Mouse (Mus musculus): ENCODE measurements around the gene D630023F18Rik. TPM values are rescaled to one million over a fixed set of nuclear protein-coding genes. Genes with fewer than 3 reads are reported as not detected.
A peak's percentile ranks its signal among the peaks of the same experiment; 100 is the strongest.

Gene D630023F18Rik
- polyA plus RNA-seq, 1 experiment from 2014 or later, result 0.64 TPM

GRCm38 (mm10) chr1:65103273-65103672 lies 19.7 kb downstream of the D630023F18Rik start, which contains the start of gene Cryga:
Gene Cryga (minus strand): TSS chr1:65103373.
- DNase-seq (ENCODE audit: low spot score), result no peak
- no peak within 1 kb of the TSS for H3K9ac ChIP-seq (ENCODE audit: low read depth, low read length)
- no peaks in the 10 kb centered on the region for H3K9me3 ChIP-seq (ENCODE audit: control insufficient read depth, low read length)
- ATAC-seq (ENCODE audit: low read depth), result no peak
- no peaks in the 10 kb centered on the region for H3K36me3 ChIP-seq (ENCODE audit: control insufficient read depth, insufficient read depth, low read length)
- WGBS, result 90% methylated on average over 11 of the region's 11 CpGs
- H3K4me3 ChIP-seq (ENCODE audit: low read depth, low read length), result no peak within 1 kb of the TSS
- H3K27ac ChIP-seq (replicated peaks; ENCODE audit: low read depth, low read length), result no peak within 1 kb of the TSS
- H3K4me1 ChIP-seq (ENCODE audit: control insufficient read depth, insufficient read depth, low read length), result no peaks in the 10 kb centered on the region
- H3K4me2 ChIP-seq (ENCODE audit: low read depth, low read length), result no peak within 1 kb of the TSS
- no peaks in the 10 kb centered on the region for H3K27me3 ChIP-seq (replicated peaks; ENCODE audit: control insufficient read depth, insufficient read depth, low read length)

- no peaks in the 10 kb centered on the region for H3K9me3 ChIP-seq (ENCODE audit: control insufficient read depth, low read length)
- no peak for DNase-seq (ENCODE audit: low spot score)
- H3K9ac ChIP-seq (ENCODE audit: low read depth, low read length), result no peak overlapping the region
- no peak overlapping the region for H3K27ac ChIP-seq (replicated peaks; ENCODE audit: low read depth, low read length)
- ATAC-seq (ENCODE audit: low read depth), result no peak
- no peaks in the 10 kb centered on the region for H3K27me3 ChIP-seq (replicated peaks; ENCODE audit: control insufficient read depth, insufficient read depth, low read length)
- no peak overlapping the region for H3K4me3 ChIP-seq (ENCODE audit: low read depth, low read length)
- H3K36me3 ChIP-seq (ENCODE audit: control insufficient read depth, insufficient read depth, low read length), result no peaks in the 10 kb centered on the region
- no peaks in the 10 kb centered on the region for H3K4me1 ChIP-seq (ENCODE audit: control insufficient read depth, insufficient read depth, low read length)
- H3K4me2 ChIP-seq (ENCODE audit: low read depth, low read length), result no peak overlapping the region
- 74% methylated on average over 3 of the region's 3 CpGs for WGBS
These were observed 26.1 kb downstream of the D630023F18Rik start for GRCm38 (mm10) chr1:65096953-65097352.

- 84% methylated on average over 3 of the region's 3 CpGs for WGBS
- Histone ChIP-seq H3K27ac (replicated peaks; ENCODE audit: low read depth, low read length) (no peak overlapping the region), H3K9ac (ENCODE audit: low read depth, low read length) (no peak overlapping the region), H3K4me3 (ENCODE audit: low read depth, low read length) (no peak overlapping the region), H3K4me2 (ENCODE audit: low read depth, low read length) (no peak overlapping the region), H3K36me3 (ENCODE audit: control insufficient read depth, insufficient read depth, low read length) (no peaks in the 10 kb centered on the region), H3K27me3 (replicated peaks; ENCODE audit: control insufficient read depth, insufficient read depth, low read length) (no peaks in the 10 kb centered on the region), H3K4me1 (ENCODE audit: control insufficient read depth, insufficient read depth, low read length) (no peaks in the 10 kb centered on the region), H3K9me3 (ENCODE audit: control insufficient read depth, low read length) (no peaks in the 10 kb centered on the region)
- DNase-seq (ENCODE audit: low spot score), result no peak
- ATAC-seq (ENCODE audit: low read depth), result no peak
These were observed 31.4 kb downstream of the D630023F18Rik start for GRCm38 (mm10) chr1:65091566-65091965.

GRCm38 (mm10) chr1:65090370-65090769 lies 32.6 kb downstream of the D630023F18Rik start:
- Histone ChIP-seq H3K4me3 (ENCODE audit: low read depth, low read length) (no peak overlapping the region), H3K4me1 (ENCODE audit: control insufficient read depth, insufficient read depth, low read length) (no peaks in the 10 kb centered on the region), H3K4me2 (ENCODE audit: low read depth, low read length) (no peak overlapping the region), H3K9me3 (ENCODE audit: control insufficient read depth, low read length) (no peaks in the 10 kb centered on the region), H3K9ac (ENCODE audit: low read depth, low read length) (no peak overlapping the region), H3K27ac (replicated peaks; ENCODE audit: low read depth, low read length) (no peak overlapping the region), H3K27me3 (replicated peaks; ENCODE audit: control insufficient read depth, insufficient read depth, low read length) (no peaks in the 10 kb centered on the region), H3K36me3 (ENCODE audit: control insufficient read depth, insufficient read depth, low read length) (no peaks in the 10 kb centered on the region)
- no peak for DNase-seq (ENCODE audit: low spot score)
- 62% methylated on average over 2 of the region's 2 CpGs for WGBS
- no peak for ATAC-seq (ENCODE audit: low read depth)

GRCm38 (mm10) chr1:65088567-65089356 lies 34.3 kb downstream of the D630023F18Rik start:
- H3K27ac ChIP-seq (replicated peaks; ENCODE audit: low read depth, low read length), result no peak overlapping the region
- H3K9me3 ChIP-seq (ENCODE audit: control insufficient read depth, low read length), result no peaks in the 10 kb centered on the region
- no peaks in the 10 kb centered on the region for H3K36me3 ChIP-seq (ENCODE audit: control insufficient read depth, insufficient read depth, low read length)
- no peak overlapping the region for H3K4me3 ChIP-seq (ENCODE audit: low read depth, low read length)
- no peaks in the 10 kb centered on the region for H3K4me1 ChIP-seq (ENCODE audit: control insufficient read depth, insufficient read depth, low read length)
- DNase-seq (ENCODE audit: low spot score) (no peak), ATAC-seq (ENCODE audit: low read depth) (no peak)
- 76% methylated on average over 6 of the region's 6 CpGs for WGBS
- H3K9ac ChIP-seq (ENCODE audit: low read depth, low read length), result no peak overlapping the region
- no peak overlapping the region for H3K4me2 ChIP-seq (ENCODE audit: low read depth, low read length)
- no peaks in the 10 kb centered on the region for H3K27me3 ChIP-seq (replicated peaks; ENCODE audit: control insufficient read depth, insufficient read depth, low read length)

- Histone ChIP-seq H3K4me1 (ENCODE audit: control insufficient read depth, insufficient read depth, low read length) (peaks cover 3% of the 10 kb centered on the region; the same call in 1 of the 2 replicates), H3K4me2 (ENCODE audit: low read depth, low read length) (no peak within 1 kb of the TSS)
- WGBS, result 32% methylated on average over 7 of the region's 7 CpGs
These were observed 40.8 kb downstream of the D630023F18Rik start, which contains the start of gene Crygb for GRCm38 (mm10) chr1:65082188-65082587. Gene Crygb (minus strand): TSS chr1:65082288.

GRCm38 (mm10) chr1:65075607-65076006 lies 47.4 kb downstream of the D630023F18Rik start:
- WGBS, result 13% methylated on average over 5 of the region's 5 CpGs
- Histone ChIP-seq H3K9ac (ENCODE audit: low read depth, low read length) (no peak overlapping the region), H3K27ac (replicated peaks; ENCODE audit: low read depth, low read length) (no peak overlapping the region), H3K36me3 (ENCODE audit: control insufficient read depth, insufficient read depth, low read length) (no peaks in the 10 kb centered on the region), H3K27me3 (replicated peaks; ENCODE audit: control insufficient read depth, insufficient read depth, low read length) (no peaks in the 10 kb centered on the region), H3K4me3 (ENCODE audit: low read depth, low read length) (no peak overlapping the region), H3K9me3 (ENCODE audit: control insufficient read depth, low read length) (peaks cover 6% of the 10 kb centered on the region; the same call in 1 of the 2 replicates), H3K4me1 (ENCODE audit: control insufficient read depth, insufficient read depth, low read length) (no peaks in the 10 kb centered on the region), H3K4me2 (ENCODE audit: low read depth, low read length) (no peak overlapping the region)
- ATAC-seq (ENCODE audit: low read depth), result no peak
- DNase-seq (ENCODE audit: low spot score), result peak; percentile 16

More at GRCm38 (mm10) chr1:65082188-65082587, 40.8 kb downstream of the D630023F18Rik start, which contains the start of gene Crygb:
- no peak within 1 kb of the TSS for H3K27ac ChIP-seq (replicated peaks; ENCODE audit: low read depth, low read length)
- no peak within 1 kb of the TSS for H3K4me3 ChIP-seq (ENCODE audit: low read depth, low read length)
- peak; percentile 12 for DNase-seq (ENCODE audit: low spot score)
- no peaks in the 10 kb centered on the region for H3K36me3 ChIP-seq (ENCODE audit: control insufficient read depth, insufficient read depth, low read length)
- no peak within 1 kb of the TSS for H3K9ac ChIP-seq (ENCODE audit: low read depth, low read length)
- no peak for ATAC-seq (ENCODE audit: low read depth)
- no peaks in the 10 kb centered on the region for H3K27me3 ChIP-seq (replicated peaks; ENCODE audit: control insufficient read depth, insufficient read depth, low read length)
- peaks cover 6% of the 10 kb centered on the region; the same call in 1 of the 2 replicates for H3K9me3 ChIP-seq (ENCODE audit: control insufficient read depth, low read length)

GRCm38 (mm10) chr1:65073589-65073988 lies 49.4 kb downstream of the D630023F18Rik start, which contains the start of gene Crygc:
Gene Crygc (minus strand): TSS chr1:65073689.
- H3K9ac ChIP-seq (ENCODE audit: low read depth, low read length), result no peak within 1 kb of the TSS
- ATAC-seq (ENCODE audit: low read depth), result no peak
- H3K36me3 ChIP-seq (ENCODE audit: control insufficient read depth, insufficient read depth, low read length), result no peaks in the 10 kb centered on the region
- no peak within 1 kb of the TSS for H3K4me3 ChIP-seq (ENCODE audit: low read depth, low read length)
- 54% methylated on average over 6 of the region's 6 CpGs for WGBS
- no peaks in the 10 kb centered on the region for H3K27me3 ChIP-seq (replicated peaks; ENCODE audit: control insufficient read depth, insufficient read depth, low read length)
- no peak for DNase-seq (ENCODE audit: low spot score)
- no peaks in the 10 kb centered on the region for H3K4me1 ChIP-seq (ENCODE audit: control insufficient read depth, insufficient read depth, low read length)
- H3K27ac ChIP-seq (replicated peaks; ENCODE audit: low read depth, low read length), result no peak within 1 kb of the TSS
- peaks cover 6% of the 10 kb centered on the region; the same call in 1 of the 2 replicates for H3K9me3 ChIP-seq (ENCODE audit: control insufficient read depth, low read length)
- H3K4me2 ChIP-seq (ENCODE audit: low read depth, low read length), result no peak within 1 kb of the TSS

GRCm38 (mm10) chr1:65067842-65068241 lies 55.2 kb downstream of the D630023F18Rik start:
- Histone ChIP-seq H3K4me2 (ENCODE audit: low read depth, low read length) (no peak overlapping the region), H3K9ac (ENCODE audit: low read depth, low read length) (no peak overlapping the region), H3K27ac (replicated peaks; ENCODE audit: low read depth, low read length) (no peak overlapping the region), H3K36me3 (ENCODE audit: control insufficient read depth, insufficient read depth, low read length) (no peaks in the 10 kb centered on the region), H3K4me1 (ENCODE audit: control insufficient read depth, insufficient read depth, low read length) (no peaks in the 10 kb centered on the region), H3K27me3 (replicated peaks; ENCODE audit: control insufficient read depth, insufficient read depth, low read length) (no peaks in the 10 kb centered on the region), H3K9me3 (ENCODE audit: control insufficient read depth, low read length) (no peaks in the 10 kb centered on the region), H3K4me3 (ENCODE audit: low read depth, low read length) (no peak overlapping the region)
- ATAC-seq (ENCODE audit: low read depth) (no peak), DNase-seq (ENCODE audit: low spot score) (no peak)

All from embryonic facial prominence, embryonic 14.5 days (tissue).